Mouse (Mus musculus) hindbrain, embryonic 14.5 days (tissue): ENCODE data around the gene 2310057M21Rik. TPM values are rescaled to one million over a fixed set of nuclear protein-coding genes. Genes with fewer than 3 reads are reported as not detected.

Source experiments
- ATAC-seq: fragments of 200-750 bp; cut with Nextera tagmentation; 2 replicates; pipeline ENCODE4 v1.8.0; 2017; ENCODE audit warnings: moderate number of reproducible peaks, mild to moderate bottlenecking, moderate TSS enrichment, moderate library complexity; ENCODE audit not compliant: low FRiP score
- DNase-seq: peaks from one replicate; pipeline ENCODE4 v3.0.0-alpha.2; 2015; ENCODE audit warnings: low spot score
- H3K27ac ChIP-seq: fragments of 300-500 bp; sonication (generic); 2 replicates; pipeline ENCODE4 v1.5.1; 2014; ENCODE audit warnings: mild to moderate bottlenecking, moderate library complexity
- H3K27me3 ChIP-seq: fragments of 300-500 bp; sonication (generic); 2 replicates; pipeline ENCODE4 v1.6.1; 2014; ENCODE audit warnings: mild to moderate bottlenecking, low read length, mixed read lengths; ENCODE audit not compliant: control insufficient read depth, insufficient read depth
- H3K36me3 ChIP-seq: fragments of 300-500 bp; sonication (generic); replicated peaks from 2 replicates; pipeline ENCODE4 v1.6.1; 2014; ENCODE audit not compliant: control insufficient read depth, insufficient read depth
- H3K4me1 ChIP-seq: fragments of 300-500 bp; sonication (generic); replicated peaks from 2 replicates; pipeline ENCODE4 v1.6.1; 2014; ENCODE audit warnings: antibody characterized with exemption, low read length, mixed read lengths; ENCODE audit not compliant: control insufficient read depth, insufficient read depth
- H3K4me2 ChIP-seq: fragments of 300-500 bp; sonication (generic); replicated peaks from 2 replicates; pipeline ENCODE4 v1.6.1; 2014; ENCODE audit warnings: mild to moderate bottlenecking, moderate library complexity
- H3K4me3 ChIP-seq: fragments of 300-500 bp; sonication (generic); replicated peaks from 2 replicates; pipeline ENCODE4 v1.5.1; 2014; ENCODE audit warnings: mild to moderate bottlenecking, low read length
- H3K9ac ChIP-seq: fragments of 300-500 bp; sonication (generic); 2 replicates; pipeline ENCODE4 v1.6.1; 2014
- H3K9me3 ChIP-seq: fragments of 300-500 bp; sonication (generic); 2 replicates; pipeline ENCODE4 v1.6.1; 2016; ENCODE audit warnings: low read length; ENCODE audit not compliant: control insufficient read depth
- WGBS: fragments of 180-500 bp; shearing (Covaris S2); extraction: QIAGEN DNeasy Blood & Tissue Kit; methylation state at CpG from one replicate; pipeline ENCODE4 v1.1.7; 2014; 5-methylcytosine and 5-hydroxymethylcytosine counted together
- polyA plus RNA-seq: library from polyadenylated mRNA; unstranded; fragments of >200 nt; fragmentation: Nextera tagmentation; extraction: Ambion mirVana; gene quantifications from 2 replicates; pipeline ENCODE4 v1.2.1, GENCODE M21; 2014

2310057M21Rik gene
- polyA plus RNA-seq, 1 experiment from 2014 or later: 30.0 TPM

GRCm38 (mm10) chr7:131329416-131329815, 33.1 kb downstream of the 2310057M21Rik start, which contains the start of gene Fam24b:
Fam24b (minus strand) TSS chr7:131329516.
- 93% methylated on average over 5 of the region's 5 CpGs for WGBS
- no peak for ATAC-seq

GRCm38 (mm10) chr7:131327054-131327453, 35.5 kb downstream of the 2310057M21Rik start:
- WGBS: 89% methylated on average over 5 of the region's 5 CpGs

More at GRCm38 (mm10) chr7:131329416-131329815, 33.1 kb downstream of the 2310057M21Rik start, which contains the start of gene Fam24b:
- Histone ChIP-seq H3K4me1 (no peaks in the 10 kb centered on the region), H3K36me3 (no peaks in the 10 kb centered on the region), H3K27ac (no peak within 1 kb of the TSS), H3K4me2 (no peak within 1 kb of the TSS), H3K9me3 (no peaks in the 10 kb centered on the region), H3K27me3 (no peaks in the 10 kb centered on the region), H3K9ac (no peak within 1 kb of the TSS), H3K4me3 (no peak within 1 kb of the TSS)
- no peak for DNase-seq

DNA sequence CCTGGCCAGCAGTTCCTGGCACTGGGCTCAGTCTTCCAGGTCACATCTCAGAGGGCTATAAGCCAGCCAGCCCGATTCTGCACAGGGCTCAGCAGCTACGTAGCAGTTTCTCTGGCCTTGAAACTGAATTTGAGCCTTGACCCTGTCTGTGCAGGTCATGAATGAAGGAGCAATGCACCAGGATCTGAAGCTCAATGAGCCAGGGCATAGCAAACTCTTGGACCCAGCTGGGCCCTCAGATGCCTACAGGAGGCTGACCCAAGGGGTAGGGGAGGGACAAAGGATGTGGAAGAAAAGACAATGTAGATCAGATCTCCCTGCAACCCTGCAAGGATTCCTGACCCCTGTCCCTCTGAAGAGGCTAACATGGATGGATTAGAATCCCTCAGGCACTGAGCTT, 40.4 kb downstream of the 2310057M21Rik start, which contains the start of gene Cuzd1:
Gene Cuzd1 (minus strand): TSS at position 101 of the 400 bp plus-strand sequence.
- Histone ChIP-seq H3K4me1 (no peaks in the 10 kb centered on the region), H3K27me3 (no peaks in the 10 kb centered on the region), H3K9me3 (no peaks in the 10 kb centered on the region), H3K4me3 (no peak within 1 kb of the TSS), H3K9ac (no peak within 1 kb of the TSS), H3K27ac (no peak within 1 kb of the TSS), H3K36me3 (no peaks in the 10 kb centered on the region), H3K4me2 (no peak within 1 kb of the TSS)
- 86% methylated on average over 2 of the region's 2 CpGs for WGBS
- ATAC-seq (no peak), DNase-seq (no peak)

More at GRCm38 (mm10) chr7:131327054-131327453, 35.5 kb downstream of the 2310057M21Rik start:
- DNase-seq: no peak
- Histone ChIP-seq H3K9me3 (no peaks in the 10 kb centered on the region), H3K36me3 (no peaks in the 10 kb centered on the region), H3K4me3 (no peak overlapping the region), H3K9ac (no peak overlapping the region), H3K27me3 (no peaks in the 10 kb centered on the region), H3K4me1 (no peaks in the 10 kb centered on the region), H3K4me2 (no peak overlapping the region), H3K27ac (no peak overlapping the region)
- no peak for ATAC-seq

GRCm38 (mm10) chr7:131318340-131318739, 44.2 kb downstream of the 2310057M21Rik start:
- no peak for ATAC-seq
- H3K9me3 ChIP-seq: no peaks in the 10 kb centered on the region
- H3K4me1 ChIP-seq: no peaks in the 10 kb centered on the region
- H3K27ac ChIP-seq: no peak overlapping the region
- no peak overlapping the region for H3K9ac ChIP-seq
- H3K27me3 ChIP-seq: no peaks in the 10 kb centered on the region
- no peaks in the 10 kb centered on the region for H3K36me3 ChIP-seq
- H3K4me2 ChIP-seq: no peak overlapping the region
- H3K4me3 ChIP-seq: no peak overlapping the region
- 86% methylated on average over 5 of the region's 7 CpGs for WGBS
- DNase-seq: no peak

GRCm38 (mm10) chr7:131317587-131317986, 45.0 kb downstream of the 2310057M21Rik start:
- no peaks in the 10 kb centered on the region for H3K27me3 ChIP-seq
- H3K27ac ChIP-seq: no peak overlapping the region
- DNase-seq (no peak), ATAC-seq (no peak)
- H3K9ac ChIP-seq: no peak overlapping the region
- no peak overlapping the region for H3K4me3 ChIP-seq
- H3K4me1 ChIP-seq: no peaks in the 10 kb centered on the region
- 77% methylated on average over 12 of the region's 12 CpGs for WGBS
- H3K4me2 ChIP-seq: no peak overlapping the region
- H3K9me3 ChIP-seq: no peaks in the 10 kb centered on the region
- H3K36me3 ChIP-seq: no peaks in the 10 kb centered on the region

- H3K36me3 ChIP-seq: no peaks in the 10 kb centered on the region
- no peaks in the 10 kb centered on the region for H3K27me3 ChIP-seq
- H3K9ac ChIP-seq: no peak overlapping the region
- no peak for DNase-seq
- no peak overlapping the region for H3K4me2 ChIP-seq
- H3K27ac ChIP-seq: no peak overlapping the region
- H3K9me3 ChIP-seq: no peaks in the 10 kb centered on the region
- ATAC-seq: no peak
- no peaks in the 10 kb centered on the region for H3K4me1 ChIP-seq
- WGBS: 85% methylated on average over 7 of the region's 7 CpGs
- no peak overlapping the region for H3K4me3 ChIP-seq
These were observed 48.1 kb downstream of the 2310057M21Rik start for GRCm38 (mm10) chr7:131314493-131314892.

GRCm38 (mm10) chr7:131306733-131307132, 55.8 kb downstream of the 2310057M21Rik start:
- no peaks in the 10 kb centered on the region for H3K36me3 ChIP-seq
- H3K27ac ChIP-seq: no peak overlapping the region
- WGBS: 88% methylated on average over 5 of the region's 5 CpGs
- no peak overlapping the region for H3K4me3 ChIP-seq
- H3K4me2 ChIP-seq: no peak overlapping the region
- H3K27me3 ChIP-seq: no peaks in the 10 kb centered on the region
- no peaks in the 10 kb centered on the region for H3K4me1 ChIP-seq
- no peak for DNase-seq
- ATAC-seq: no peak
- H3K9me3 ChIP-seq: no peaks in the 10 kb centered on the region
- no peak overlapping the region for H3K9ac ChIP-seq

GRCm38 (mm10) chr7:131303340-131303739, 59.2 kb downstream of the 2310057M21Rik start:
- no peak overlapping the region for H3K27ac ChIP-seq
- no peaks in the 10 kb centered on the region for H3K27me3 ChIP-seq
- H3K4me2 ChIP-seq: no peak overlapping the region
- DNase-seq (no peak), ATAC-seq (no peak)
- H3K4me3 ChIP-seq: no peak overlapping the region
- H3K4me1 ChIP-seq: no peaks in the 10 kb centered on the region
- H3K36me3 ChIP-seq: no peaks in the 10 kb centered on the region
- H3K9me3 ChIP-seq: no peaks in the 10 kb centered on the region
- 83% methylated on average over 8 of the region's 8 CpGs for WGBS
- H3K9ac ChIP-seq: no peak overlapping the region

DNA sequence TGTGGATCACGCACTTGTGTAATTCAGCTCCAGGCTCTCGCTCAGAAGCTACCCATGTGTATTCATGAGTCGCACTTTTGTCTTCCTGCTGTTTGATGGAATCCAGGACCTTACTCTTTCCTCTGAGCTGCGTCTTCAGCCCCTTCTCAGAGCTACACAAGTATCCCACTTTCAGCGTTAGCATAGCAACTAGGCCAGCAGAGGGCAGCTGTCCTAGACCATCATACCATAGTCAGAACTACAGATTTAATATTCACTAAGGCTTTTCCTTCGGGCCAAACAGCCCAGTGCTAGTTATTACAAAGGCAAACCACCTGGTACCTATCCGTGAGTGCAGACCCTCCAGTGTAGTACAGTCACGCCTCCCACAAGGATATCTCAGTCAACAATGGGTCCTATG, 65.4 kb downstream of the 2310057M21Rik start:
- Histone ChIP-seq H3K27me3 (no peaks in the 10 kb centered on the region), H3K4me1 (no peaks in the 10 kb centered on the region), H3K9me3 (no peaks in the 10 kb centered on the region), H3K4me2 (no peak overlapping the region), H3K36me3 (no peaks in the 10 kb centered on the region), H3K9ac (no peak overlapping the region), H3K27ac (no peak overlapping the region), H3K4me3 (no peak overlapping the region)
- no peak for ATAC-seq
- WGBS: 81% methylated on average over 8 of the region's 8 CpGs
- no peak for DNase-seq
